Mouse (Mus musculus) ES-E14 (cell line): ENCODE data around the gene Ifit3b. TPM values are rescaled to one million over a fixed set of nuclear protein-coding genes. Genes with fewer than 3 reads are reported as not detected.

Experiments
- DNase-seq: peaks from one replicate; pipeline ENCODE4 v3.0.0-alpha.2; 2013; ENCODE audit warnings: low read depth, low spot score
- H3K27ac ChIP-seq: 2 replicates; pipeline ENCODE4 v1.5.1; 2012; ENCODE audit warnings: low read depth, mild to moderate bottlenecking, low read length, moderate library complexity, mixed read lengths; ENCODE audit not compliant: poor library complexity, insufficient read depth, severe bottlenecking
- H3K36me3 ChIP-seq: 2 replicates; pipeline ENCODE4 v1.6.1; 2012; ENCODE audit warnings: mild to moderate bottlenecking, low read length, moderate library complexity, mixed read lengths; ENCODE audit not compliant: control insufficient read depth, poor library complexity, insufficient read depth, severe bottlenecking
- H3K4me1 ChIP-seq, 2 experiments: fragments of 150-350 bp in 1 of 2; sonication (generic) in 1 of 2; 2 replicates each; pipeline ENCODE4 v1.6.1; 2012; ENCODE audit warnings: low read length in 2 of 2, mild to moderate bottlenecking in 1 of 2, mixed read lengths in 1 of 2; ENCODE audit not compliant: control insufficient read depth in 2 of 2, insufficient read depth in 2 of 2, poor library complexity in 1 of 2
- H3K4me3 ChIP-seq, 2 experiments: fragments of 150-350 bp in 1 of 2; sonication (generic) in 1 of 2; 2 replicates each; pipeline ENCODE4 v1.5.1; 2012; ENCODE audit warnings: low read length in 2 of 2, low read depth in 1 of 2, mild to moderate bottlenecking in 1 of 2, mixed read lengths in 1 of 2; ENCODE audit not compliant: insufficient read depth in 1 of 2, poor library complexity in 1 of 2, severe bottlenecking in 1 of 2
- H3K9ac ChIP-seq: 2 replicates; pipeline ENCODE4 v1.6.1; 2012; ENCODE audit warnings: low read depth, mild to moderate bottlenecking, low read length, mixed read lengths; ENCODE audit not compliant: poor library complexity, insufficient read depth, severe bottlenecking
- H3K9me3 ChIP-seq: fragments of 150-350 bp; sonication (generic); 2 replicates; pipeline ENCODE4 v1.6.1; 2012; ENCODE audit warnings: low read depth, mild to moderate bottlenecking, low read length; ENCODE audit not compliant: control insufficient read depth, insufficient read depth
- CHD2 ChIP-seq: IDR thresholded peaks from 2 replicates; pipeline ENCODE4 v1.6.1; 2014; ENCODE audit warnings: mild to moderate bottlenecking, low read depth, low read length, inconsistent platforms
- HCFC1 ChIP-seq: IDR thresholded peaks from 2 replicates; pipeline ENCODE4 v1.6.1; 2012; ENCODE audit warnings: low read length, inconsistent platforms, borderline replicate concordance; ENCODE audit not compliant: insufficient read depth
- MAFK ChIP-seq: IDR thresholded peaks from 2 replicates; pipeline ENCODE4 v1.6.1; 2014; ENCODE audit warnings: mild to moderate bottlenecking, low read depth, low read length, inconsistent platforms; ENCODE audit not compliant: insufficient read depth
- ZC3H11A ChIP-seq: IDR thresholded peaks from 2 replicates; pipeline ENCODE4 v1.6.1; 2012; ENCODE audit warnings: low read depth, mild to moderate bottlenecking, inconsistent platforms, low read length, borderline replicate concordance
- ZNF384 ChIP-seq: IDR thresholded peaks from 2 replicates; pipeline ENCODE4 v1.6.1; 2012; ENCODE audit warnings: low read depth, low read length, inconsistent platforms
- in situ Hi-C, 2 experiments: fragments of 600-800 bp; cut with MboI; formaldehyde crosslinking; loops; one replicate each; pipeline ENCODE4 v1.15.1; 2025; ENCODE audit warnings: low sequenced_read_pairs in 2 of 2, inconsistent platforms in 1 of 2; ENCODE audit not compliant: unreplicated experiment in 2 of 2
- total RNA-seq: library from RNA; depleted of rRNA; stranded (reverse); fragments of 300-350 nt; gene quantifications from 2 replicates; pipeline ENCODE4 v1.2.3, GENCODE M21; 2012

Ifit3b gene
- total RNA-seq, 1 experiment: not detected

- no peak for DNase-seq
- in situ Hi-C loops: no loop called here
- no peaks in the 10 kb centered on the region for H3K9me3 ChIP-seq
Observed at GRCm38 (mm10) chr19:34627496-34627895, 19.7 kb downstream of the Ifit3b start.

GRCm38 (mm10) chr19:34631487-34631886, 23.7 kb downstream of the Ifit3b start:
- Histone ChIP-seq H3K9ac (no peak overlapping the region), H3K4me3 (no peak overlapping the region), H3K36me3 (no peaks in the 10 kb centered on the region), H3K27ac (no peak overlapping the region), H3K4me1 (no peaks in the 10 kb centered on the region), H3K9me3 (no peaks in the 10 kb centered on the region)
- no peak for DNase-seq
- TF ChIP-seq HCFC1 (no peak), ZC3H11A (no peak), ZNF384 (no peak), MAFK (no peak), CHD2 (no peak)
- in situ Hi-C loops: no loop called here

More at GRCm38 (mm10) chr19:34627496-34627895, 19.7 kb downstream of the Ifit3b start:
- H3K4me3 ChIP-seq: no peak overlapping the region
- no peaks in the 10 kb centered on the region for H3K4me1 ChIP-seq
- H3K27ac ChIP-seq: no peak overlapping the region
- TF ChIP-seq HCFC1: no peak
- no peak for TF ChIP-seq MAFK
- no peak for TF ChIP-seq ZNF384
- TF ChIP-seq CHD2: no peak
- no peak for TF ChIP-seq ZC3H11A
- no peak overlapping the region for H3K9ac ChIP-seq
- H3K36me3 ChIP-seq: no peaks in the 10 kb centered on the region

- H3K36me3 ChIP-seq: no peaks in the 10 kb centered on the region
- no peak overlapping the region for H3K9ac ChIP-seq
- H3K9me3 ChIP-seq: no peaks in the 10 kb centered on the region
- H3K27ac ChIP-seq: no peak overlapping the region
- no peaks in the 10 kb centered on the region for H3K4me1 ChIP-seq
- in situ Hi-C loops: no loop called here
- H3K4me3 ChIP-seq: no peak overlapping the region
- no peak for DNase-seq
- no peak for TF ChIP-seq MAFK
- TF ChIP-seq CHD2: no peak
Observed at GRCm38 (mm10) chr19:34633484-34633883, 25.7 kb downstream of the Ifit3b start.

GRCm38 (mm10) chr19:34636933-34637557, 29.3 kb downstream of the Ifit3b start:
- DNase-seq: peak; percentile 45
- TF ChIP-seq HCFC1 (no peak), ZC3H11A (peak; percentile 71; the same call in 1 of the 2 replicates)
- in situ Hi-C loops: no loop called here
- Histone ChIP-seq H3K36me3 (no peaks in the 10 kb centered on the region), H3K9me3 (no peaks in the 10 kb centered on the region), H3K9ac (no peak overlapping the region), H3K27ac (no peak overlapping the region), H3K4me3 (no peak overlapping the region), H3K4me1 (no peaks in the 10 kb centered on the region)

GRCm38 (mm10) chr19:34640623-34641022, 32.9 kb downstream of the Ifit3b start, which contains the start of the genes Ifit1bl2 and Ifit1:
Ifit1bl2 (minus strand) TSS chr19:34640743.
Ifit1 (plus strand) TSS chr19:34640871.
- no peak within 1 kb of the TSS for H3K27ac ChIP-seq
- no peak for TF ChIP-seq ZNF384
- TF ChIP-seq CHD2: no peak
- no peak for TF ChIP-seq MAFK
- no peak for TF ChIP-seq HCFC1
- no peak for TF ChIP-seq ZC3H11A
- H3K9ac ChIP-seq: no peak within 1 kb of the TSS
- no peak within 1 kb of the TSS for H3K4me3 ChIP-seq
- no peaks in the 10 kb centered on the region for H3K36me3 ChIP-seq
- in situ Hi-C loops: no loop called here
- no peaks in the 10 kb centered on the region for H3K4me1 ChIP-seq
- no peaks in the 10 kb centered on the region for H3K9me3 ChIP-seq
- DNase-seq: no peak
